Mouse (Mus musculus) adrenal gland, adult (tissue): ENCODE measurements around the gene Fam210b.
A peak's percentile ranks its signal among the peaks of the same experiment; 100 is the strongest.

Experiments used
- DNase-seq, 2 experiments: peaks; one replicate each; pipeline ENCODE4 v3.0.0; 2022 to 2023; ENCODE audit warnings: low spot score in 1 of 2; ENCODE audit not compliant: inconsistent age in 2 of 2

The Fam210b gene

GRCm38 (mm10) chr2:172401116-172401825 lies 55.9 kb downstream of the Fam210b start:
- peak; percentile 18 to 38 for DNase-seq

GRCm38 (mm10) chr2:172404239-172404638 lies 58.9 kb downstream of the Fam210b start:
- DNase-seq = no peak

GRCm38 (mm10) chr2:172405011-172405410 lies 59.6 kb downstream of the Fam210b start:
- no peak for DNase-seq
